Mouse (Mus musculus): ENCODE measurements at regions not wholly inside any gene's neighbourhood (a gene's known extent, or its start where the extent isn't known, plus 50 kb on each side); places are given as distances from the start of the nearest gene placed in this dataset.
A peak's percentile ranks its signal among the peaks of the same experiment; 100 is the strongest.

DNA sequence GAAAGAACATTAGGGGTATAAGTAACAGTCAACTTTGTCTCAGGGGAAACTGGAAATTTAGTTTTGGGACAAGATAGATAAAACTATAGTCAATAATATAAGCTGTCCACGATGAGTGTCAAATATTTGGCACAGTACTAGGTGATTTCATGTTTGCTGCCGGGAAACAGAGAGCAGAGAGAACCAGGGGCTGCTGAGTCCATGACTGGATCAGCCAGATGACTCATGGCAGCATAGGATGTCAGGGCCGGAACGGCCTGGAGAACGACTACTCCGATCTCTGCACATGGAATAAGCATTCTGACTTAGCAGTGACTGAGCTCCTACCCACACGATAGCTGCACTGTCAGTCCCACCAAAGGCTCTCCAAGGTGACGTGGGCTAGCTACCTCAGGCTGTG, 197.6 kb upstream of the Bmper start:
- no peak for DNase-seq (ENCODE audit: low spot score)

DNA sequence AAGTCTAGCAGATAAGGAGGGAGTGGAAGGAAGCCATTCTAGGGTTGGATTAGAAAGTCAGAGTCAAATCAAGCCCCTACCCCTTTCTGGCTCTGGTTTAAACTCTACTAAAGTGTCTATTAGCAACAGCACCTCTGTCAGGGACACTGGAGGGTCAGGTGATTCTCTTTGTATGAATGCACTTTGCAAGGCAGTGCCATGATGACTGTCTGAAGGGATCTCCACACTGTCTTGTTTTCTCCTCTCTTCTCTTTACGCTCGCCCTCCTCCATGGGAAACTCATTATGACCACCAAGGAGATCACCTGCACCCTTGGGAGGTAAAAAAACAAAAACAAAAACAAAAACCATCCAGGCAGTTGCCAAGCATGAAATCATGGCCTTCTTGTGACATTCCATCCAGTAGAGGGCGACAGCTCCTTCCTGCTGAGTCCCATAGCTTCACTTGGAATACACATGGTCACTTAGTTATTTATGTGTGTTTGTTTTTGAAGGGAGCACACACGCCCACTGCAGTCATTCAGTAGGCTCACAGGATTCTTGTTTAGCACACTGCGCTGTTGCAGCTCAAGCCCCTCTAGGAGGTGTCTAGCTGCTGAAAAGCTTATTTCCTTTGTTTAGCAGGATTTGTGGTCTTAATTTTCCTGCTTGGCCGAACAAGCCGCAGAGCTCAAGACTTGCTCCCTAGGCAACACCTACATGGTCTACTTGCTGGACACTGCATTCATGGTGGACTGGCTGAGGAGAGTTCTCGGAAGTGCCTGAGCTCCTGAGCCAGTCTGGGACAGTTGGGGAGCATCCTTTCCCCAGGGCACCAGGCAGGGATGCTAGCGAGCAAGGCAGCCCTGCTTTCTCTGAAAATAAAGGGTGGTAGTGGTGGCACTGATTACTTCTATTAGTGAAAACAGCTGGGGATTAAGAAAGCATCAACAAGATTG, 195.2 kb upstream of the Bmper start:
- DNase-seq (ENCODE audit: low spot score), result peak; percentile 5

DNA sequence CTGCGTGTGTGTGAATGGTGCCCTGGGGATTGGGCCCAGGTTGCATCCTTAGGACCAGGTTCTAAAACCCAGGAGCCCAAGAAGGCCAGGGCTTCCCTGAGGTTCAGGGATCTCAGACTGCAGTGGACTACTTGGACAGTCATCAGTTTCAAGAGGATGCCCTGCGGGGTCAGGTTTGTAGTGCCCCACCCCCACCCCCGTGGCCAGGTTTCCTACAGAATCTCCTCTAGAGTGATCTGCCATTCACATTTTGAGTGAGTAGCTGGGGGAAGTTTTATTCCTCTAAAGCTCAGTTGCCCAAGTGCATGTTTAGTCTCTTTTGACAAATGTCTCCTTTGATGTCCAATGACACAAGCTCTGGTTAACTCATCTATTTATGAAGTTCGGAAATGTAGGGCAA, 193.5 kb upstream of the Bmper start:
- DNase-seq (ENCODE audit: low spot score), result no peak

DNA sequence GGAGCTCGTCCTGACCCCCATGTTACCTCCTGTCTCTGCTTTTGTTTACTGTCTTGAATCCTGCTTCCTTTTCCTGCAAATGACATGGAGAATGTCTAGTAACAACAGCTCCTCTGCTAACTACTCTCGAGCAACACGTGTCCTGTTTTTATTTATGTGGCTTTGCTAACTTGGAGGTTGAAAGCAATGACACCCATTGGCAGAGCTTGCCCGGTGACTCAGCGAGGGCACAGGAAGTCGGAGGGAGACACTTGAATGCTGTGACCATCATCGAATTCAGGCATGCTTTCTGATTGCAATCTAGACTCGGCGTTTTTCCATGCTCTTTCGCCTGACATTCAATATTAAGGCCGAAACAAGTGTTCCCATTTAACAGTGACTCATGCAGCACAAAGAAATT, 192.7 kb upstream of the Bmper start:
- no peak for DNase-seq (ENCODE audit: low spot score)

DNA sequence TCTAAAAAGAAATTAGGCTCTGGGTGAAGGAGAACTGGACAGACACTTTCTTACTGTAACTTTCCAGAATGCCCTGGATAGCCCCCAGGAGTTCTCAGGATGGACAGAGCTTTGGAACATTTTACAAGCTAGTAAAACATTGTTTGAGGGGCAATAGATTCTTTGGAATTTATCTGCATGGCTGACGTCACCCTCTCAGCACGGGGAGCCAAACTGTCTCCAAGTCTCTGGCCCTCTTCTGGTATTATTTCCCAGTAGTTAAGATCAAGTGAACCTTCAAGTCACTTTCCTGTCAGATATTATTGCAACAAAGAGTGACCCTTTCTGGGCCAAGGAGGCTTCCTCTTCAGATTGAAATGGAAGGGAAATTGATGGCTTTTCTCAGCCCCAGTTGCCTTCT, 192.3 kb upstream of the Bmper start:
- DNase-seq (ENCODE audit: low spot score), result no peak

DNA sequence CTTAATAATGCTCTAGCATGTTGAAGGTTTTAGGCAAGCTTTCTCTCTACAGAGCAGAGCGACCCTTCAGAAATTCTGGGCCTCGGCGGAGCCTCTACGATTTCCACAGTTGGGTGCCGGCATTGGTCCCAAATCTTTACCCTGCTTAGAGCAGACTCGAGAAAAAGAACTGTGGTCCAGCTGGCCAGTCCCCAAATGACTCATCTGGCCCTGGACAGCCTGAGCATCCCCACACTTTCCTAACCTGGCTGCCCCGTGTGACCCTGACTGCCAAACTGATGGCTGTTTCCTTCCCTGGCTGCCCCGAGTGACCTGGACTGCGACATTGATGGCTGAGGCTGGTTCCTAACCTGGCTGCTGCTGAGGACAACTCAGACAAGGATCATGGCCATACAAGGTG, 191.0 kb upstream of the Bmper start:
- DNase-seq (ENCODE audit: low spot score), result no peak

DNA sequence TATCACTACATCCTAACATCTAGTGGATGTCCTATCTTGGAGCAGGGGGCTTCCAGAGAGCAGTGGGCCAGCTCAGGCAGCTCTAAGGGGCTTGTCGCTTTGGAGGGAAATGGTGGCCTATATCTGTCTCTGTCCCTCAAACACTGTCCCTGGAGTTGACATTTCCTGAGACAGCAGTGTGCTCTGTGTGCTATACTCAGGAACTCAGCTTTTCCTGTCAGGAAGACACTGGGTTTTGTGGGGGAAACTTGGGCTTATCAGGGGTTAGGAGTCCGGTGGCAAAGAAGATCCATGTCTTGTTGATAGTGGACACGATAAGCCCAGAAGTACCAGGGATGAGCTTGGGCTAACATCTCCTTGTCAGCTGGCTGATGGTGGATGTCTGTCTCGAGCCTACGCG, 187.6 kb upstream of the Bmper start:
- DNase-seq (ENCODE audit: low spot score), result no peak

DNA sequence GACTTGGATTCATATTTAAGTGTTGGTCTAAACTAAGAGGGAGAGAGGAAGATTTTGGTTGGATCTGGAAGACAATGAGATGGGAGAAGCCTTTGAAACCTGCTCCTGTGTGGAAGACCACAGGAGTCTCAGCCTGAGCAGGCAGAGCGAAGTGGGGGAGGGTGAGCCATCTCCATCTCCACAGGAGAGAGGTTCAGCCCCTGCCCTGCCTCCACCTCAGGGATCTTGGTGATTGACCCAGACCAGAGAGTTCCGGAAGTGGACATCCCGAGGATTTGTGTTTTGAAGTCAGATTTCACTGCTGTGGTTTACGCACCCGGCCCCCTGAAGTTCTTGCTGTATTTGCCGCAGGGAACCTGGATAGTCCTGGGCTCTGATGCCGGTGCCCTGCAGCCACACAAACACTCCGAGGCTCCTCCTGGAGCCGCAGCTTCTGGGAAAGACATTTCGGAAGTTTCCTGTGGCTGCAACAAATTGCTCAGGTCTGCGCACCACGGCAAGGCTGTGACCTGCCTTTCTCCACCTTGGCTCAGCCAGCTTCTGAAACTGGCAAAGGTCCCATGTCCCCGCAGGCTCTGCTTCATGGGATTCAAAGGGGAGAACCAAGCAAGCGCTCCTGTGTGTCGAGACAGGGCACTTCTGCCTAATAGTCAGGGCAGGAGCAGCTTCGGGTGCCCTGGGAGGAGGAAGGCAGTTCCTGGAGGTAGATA, 186.8 kb upstream of the Bmper start:
- DNase-seq (ENCODE audit: low spot score), result no peak

DNA sequence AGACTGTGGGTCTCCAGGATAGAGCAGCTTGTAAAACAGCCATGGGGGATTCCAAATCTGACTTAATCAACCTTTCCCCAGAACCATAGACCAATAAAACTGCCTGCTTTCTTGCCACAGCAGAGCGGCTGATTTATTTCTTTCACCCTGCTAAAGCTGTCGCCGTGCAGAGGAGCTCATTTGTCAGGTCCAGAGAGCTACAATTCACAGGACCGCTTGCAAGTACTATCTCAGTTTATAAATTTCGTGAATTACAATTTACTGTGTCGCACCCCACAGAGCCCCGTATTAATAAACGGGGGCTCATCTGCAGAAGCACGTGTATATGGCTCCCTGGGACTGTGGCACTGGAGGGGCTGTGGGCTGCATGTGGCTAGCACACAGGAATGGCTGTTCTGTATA, 185.4 kb upstream of the Bmper start:
- no peak for DNase-seq (ENCODE audit: low spot score)

DNA sequence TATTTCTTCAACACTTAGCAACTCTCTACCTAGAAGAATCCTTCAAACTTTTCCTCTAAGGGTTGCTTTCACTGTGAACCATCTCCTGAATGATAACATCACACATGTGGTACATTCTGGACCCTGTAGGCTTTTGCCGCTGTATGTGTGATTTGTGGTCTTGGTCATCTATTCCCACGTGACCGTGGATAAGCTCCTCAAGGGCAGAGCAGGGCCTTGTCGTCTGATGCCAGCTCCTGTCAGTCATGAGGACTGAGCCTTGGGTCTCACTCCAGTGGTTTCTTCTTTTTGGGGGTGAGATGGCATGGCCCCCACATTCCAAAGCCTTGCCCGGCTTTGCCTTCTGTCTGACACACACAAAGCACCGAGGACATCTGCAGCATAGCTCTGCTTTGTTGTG, 183.3 kb upstream of the Bmper start:
- DNase-seq (ENCODE audit: low spot score), result no peak

DNA sequence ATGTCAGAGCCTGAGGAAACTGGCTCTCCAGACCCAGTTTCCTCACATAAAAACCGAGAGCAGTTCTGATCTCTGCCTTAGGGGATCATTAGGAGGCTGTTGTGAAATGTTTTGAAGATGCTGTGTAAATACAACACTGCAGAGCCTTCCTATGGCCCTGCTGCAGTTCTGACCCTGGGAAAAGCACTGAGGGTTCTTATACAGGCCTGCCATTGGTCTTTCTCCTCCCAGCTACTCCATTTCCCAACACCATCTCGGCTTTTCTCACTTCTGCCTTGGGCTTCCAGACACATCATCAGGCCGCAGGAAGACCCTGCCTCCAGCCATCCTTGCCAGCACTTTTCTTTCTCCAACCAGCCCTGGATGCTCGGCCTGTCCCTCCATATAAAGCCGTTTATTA, 181.9 kb upstream of the Bmper start:
- no peak for DNase-seq (ENCODE audit: low spot score)

DNA sequence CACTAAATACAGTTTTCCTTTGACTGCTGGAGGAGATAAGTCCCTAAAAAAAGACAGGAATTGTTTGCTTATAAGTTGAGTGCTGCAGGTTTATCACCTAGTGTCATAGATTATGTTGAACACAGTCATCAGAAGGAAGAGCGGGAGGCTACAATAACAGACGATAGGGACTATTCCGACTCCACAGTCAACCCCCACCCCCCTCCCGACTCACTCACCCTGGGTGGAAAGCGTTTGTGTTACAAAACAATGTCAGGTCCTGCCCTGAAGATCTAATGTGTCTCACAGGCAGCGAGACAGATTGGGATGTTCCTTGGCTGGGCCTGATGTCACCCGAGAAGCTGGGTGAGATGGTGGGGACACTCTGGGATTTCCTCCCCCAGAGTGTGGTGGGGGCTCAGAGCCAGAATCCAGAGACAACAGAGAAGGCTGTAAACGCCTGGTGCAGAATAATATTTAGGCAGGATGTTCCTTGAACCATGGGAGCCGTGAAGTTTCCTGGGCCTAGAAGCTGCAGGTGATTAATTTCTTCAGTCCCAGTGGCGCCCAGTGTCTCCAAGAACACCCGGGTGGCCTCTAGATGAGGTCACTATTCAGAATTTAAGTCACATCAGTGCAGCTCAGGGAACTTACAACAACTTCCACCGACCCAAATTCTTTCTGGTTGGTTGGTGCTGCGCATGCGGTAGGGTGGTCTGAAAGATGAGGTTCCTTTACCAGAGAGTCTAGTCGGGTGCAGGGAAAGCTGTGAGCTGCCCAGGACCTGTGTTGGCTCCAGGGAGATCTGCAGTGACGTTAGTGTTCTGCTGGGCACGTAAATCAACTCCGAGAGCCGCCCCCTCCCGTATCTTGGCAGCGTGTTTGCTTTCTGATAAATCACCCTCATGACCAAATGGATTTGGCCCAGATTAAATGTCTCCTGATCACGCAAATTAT, 181.1 kb upstream of the Bmper start:
- DNase-seq (ENCODE audit: low spot score), result no peak

DNA sequence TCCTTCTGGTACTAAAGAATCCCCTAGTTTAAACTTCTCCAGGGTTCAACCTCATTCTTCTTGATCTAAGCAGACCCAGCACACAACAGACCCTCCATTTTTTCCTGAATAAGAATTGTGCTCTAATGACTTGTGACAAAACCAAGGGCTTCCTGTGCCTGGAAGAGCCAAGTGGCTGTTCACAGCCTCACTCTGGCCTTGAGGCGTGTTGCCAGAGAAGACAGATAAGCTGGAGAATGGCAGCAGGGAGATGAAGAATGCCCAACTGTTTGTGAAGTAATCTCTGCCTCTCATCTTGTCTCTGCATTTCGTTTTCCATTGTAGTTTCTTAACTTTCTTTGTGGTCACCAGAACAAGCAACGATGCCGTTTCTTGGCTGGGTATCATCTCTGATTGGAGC, 179.9 kb upstream of the Bmper start:
- no peak for DNase-seq (ENCODE audit: low spot score)

DNA sequence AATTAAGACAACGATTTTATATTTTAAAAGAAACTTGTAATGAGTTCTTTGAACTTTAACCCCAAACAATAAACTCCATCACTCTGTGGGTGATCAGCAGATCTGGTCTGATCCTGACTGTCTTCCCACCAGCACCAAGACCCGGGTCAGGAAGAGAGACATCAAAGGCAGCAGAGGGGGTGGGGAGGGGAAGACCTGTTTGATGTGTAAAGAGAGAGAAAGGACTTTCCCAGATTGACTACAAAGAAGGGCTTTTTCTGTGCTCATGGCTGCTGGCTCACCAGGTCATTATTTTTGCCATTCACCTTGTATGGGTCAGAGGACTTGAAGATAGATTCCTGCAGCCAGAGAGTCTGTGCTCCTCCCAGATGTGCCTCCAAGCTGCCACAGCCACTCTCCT, 177.4 kb upstream of the Bmper start:
- DNase-seq (ENCODE audit: low spot score), result no peak

DNA sequence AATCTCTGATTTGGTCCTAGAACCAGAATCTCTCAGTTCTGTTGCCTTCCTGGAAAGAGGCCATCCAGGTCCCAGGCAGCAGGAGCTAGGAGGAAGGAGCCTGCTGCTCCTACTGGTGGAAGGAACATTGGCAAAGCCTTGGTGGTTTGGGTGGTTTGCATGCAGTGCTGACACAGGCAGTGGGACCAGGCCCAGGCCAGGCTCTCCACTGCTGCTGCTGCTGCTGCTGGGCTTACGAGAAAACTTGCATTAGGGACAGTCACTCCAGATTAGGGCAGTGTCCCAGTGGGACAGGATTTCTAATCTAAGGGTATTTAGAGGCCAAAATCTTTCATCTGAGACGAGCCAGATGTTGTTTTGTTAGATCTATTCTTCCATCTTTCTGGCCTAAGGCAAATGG, 172.1 kb upstream of the Bmper start:
- DNase-seq (ENCODE audit: low spot score), result no peak

DNA sequence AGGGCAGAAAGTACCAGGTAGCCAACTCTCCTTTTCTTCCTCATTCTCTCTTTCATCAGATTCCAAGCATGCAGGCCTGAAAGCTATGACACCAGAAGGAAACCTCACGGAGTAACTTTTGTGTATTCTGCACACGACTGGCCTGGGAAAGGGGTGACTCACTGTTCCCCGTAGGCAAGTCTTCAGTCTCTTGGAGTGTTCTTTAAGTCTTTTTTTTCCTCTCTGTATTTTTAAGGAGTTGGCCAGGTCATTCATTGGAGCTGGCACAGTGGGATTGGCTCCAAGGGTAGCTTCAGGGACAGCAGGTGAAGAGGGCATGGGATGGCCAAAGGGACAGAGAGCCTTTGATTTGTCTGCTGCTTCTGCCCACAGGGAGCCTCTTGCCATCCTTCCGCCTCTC, 163.3 kb upstream of the Bmper start:
- DNase-seq (ENCODE audit: low spot score), result no peak

DNA sequence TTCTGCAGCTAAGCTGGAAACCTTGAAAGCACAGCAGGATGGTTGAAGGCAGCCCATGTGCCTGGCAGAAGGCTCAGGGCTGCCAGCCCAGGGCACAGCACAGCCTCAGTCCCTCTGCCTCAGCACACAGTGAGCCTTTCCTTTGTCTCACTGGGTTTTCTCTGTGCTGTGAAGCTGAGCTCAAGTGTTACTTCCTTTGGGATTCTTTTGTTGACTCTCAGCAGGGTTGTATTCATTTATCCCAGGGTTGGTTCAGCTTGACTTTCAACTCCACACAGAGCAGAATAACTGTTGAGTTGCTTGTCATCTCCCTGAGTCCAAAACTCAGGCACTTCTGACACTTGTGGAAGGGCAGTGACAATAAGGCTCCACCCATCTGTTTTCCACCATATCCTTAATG, 162.3 kb upstream of the Bmper start:
- no peak for DNase-seq (ENCODE audit: low spot score)

DNA sequence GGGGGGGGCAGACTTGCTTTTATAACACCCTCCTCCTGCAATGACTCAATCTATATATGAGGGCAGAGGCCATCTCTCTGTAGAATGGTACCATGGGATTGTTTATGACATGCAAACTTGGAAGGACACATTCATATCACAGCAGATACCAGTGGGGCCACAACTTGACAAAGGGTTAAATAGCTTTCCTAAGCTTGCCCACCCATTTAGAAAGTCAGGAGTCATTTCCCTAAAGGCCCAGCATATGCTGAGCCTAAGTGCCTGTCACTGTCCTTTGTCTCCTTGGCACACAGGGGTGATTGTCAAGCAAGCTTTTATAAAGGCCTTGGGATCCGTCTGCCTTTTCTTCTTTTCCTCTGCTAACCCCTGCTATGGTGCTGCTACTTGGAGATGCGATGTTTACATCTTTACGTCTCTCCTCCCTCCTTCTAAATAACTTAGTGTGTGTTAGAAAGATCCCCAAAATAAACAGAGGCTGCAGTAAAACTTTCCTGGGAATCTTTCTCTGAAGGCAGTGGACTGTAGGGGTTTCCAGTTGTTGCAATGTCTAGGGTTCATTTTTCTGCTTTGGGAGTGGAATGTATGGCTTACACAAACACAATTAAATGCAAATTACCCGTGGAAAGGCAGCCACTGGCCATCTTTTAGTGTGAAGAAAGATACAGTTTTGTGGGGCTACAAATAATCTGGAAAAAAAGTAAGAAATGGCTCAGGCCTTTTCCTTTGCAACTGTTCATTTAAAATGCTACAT, 161.5 kb upstream of the Bmper start:
- DNase-seq (ENCODE audit: low spot score), result no peak

DNA sequence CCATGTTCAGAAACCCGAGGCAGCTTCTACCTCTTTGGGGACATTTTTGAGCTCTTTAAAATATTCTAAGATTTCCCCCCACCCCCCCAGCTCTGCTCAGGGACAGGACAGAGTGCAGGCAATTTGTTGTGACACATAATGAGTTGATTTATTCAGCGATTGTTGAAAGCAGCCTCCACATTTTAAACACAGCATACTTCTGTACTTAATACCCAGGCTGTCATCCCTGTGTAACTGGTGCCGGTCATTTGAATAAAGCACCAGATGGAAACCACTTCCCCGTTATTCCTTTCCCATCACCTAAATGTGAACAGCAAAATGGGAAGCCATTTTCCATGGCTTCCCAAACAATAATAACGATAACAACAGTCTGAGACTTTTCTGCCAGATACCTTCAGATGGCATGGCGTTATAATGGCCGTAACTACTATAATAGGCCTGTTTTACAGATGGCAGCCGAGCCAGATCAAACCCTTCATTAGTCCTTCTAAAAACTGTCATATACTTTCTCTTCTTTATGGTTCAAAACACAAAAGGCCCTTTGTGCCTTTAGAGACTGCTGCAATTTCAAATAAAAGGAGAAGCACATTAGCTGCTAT, 160.7 kb upstream of the Bmper start:
- no peak for DNase-seq (ENCODE audit: low spot score)

DNA sequence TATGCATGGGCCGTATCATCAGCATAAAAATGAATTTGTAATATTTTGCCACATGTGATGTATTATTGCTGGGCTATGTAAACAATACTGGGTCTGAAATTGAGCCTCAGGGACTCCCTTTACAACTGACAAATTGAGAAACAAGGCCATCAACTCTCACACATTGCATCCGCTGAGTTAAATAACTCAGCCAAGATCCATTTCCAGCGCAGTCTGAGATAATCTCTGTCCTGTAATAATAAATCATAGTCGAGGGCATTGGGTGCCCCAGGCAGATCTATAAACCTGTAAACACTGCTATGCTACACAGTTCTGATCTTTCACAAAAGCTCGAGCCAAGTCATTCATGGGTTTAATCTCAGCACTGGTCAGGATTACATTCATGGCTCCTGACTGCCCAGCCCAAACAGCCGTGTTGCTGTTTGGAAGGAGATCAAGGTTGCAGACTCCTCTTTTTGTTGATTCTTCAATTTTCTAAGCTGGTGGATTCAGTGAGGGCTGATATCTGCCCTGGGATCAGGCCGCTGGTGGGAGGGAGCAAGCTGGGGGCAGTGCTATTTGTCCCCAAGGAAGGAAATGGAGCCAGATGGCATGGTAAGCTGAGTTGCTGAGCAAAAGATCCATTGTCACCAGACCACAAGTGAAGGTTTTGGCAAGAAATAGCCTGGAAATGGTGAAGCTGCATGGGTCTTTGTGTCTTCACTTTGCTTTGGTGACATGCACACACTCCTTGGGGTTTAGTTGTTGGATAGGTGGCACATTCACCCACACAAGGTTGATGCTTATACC, 160.0 kb upstream of the Bmper start:
- no peak for DNase-seq (ENCODE audit: low spot score)

DNA sequence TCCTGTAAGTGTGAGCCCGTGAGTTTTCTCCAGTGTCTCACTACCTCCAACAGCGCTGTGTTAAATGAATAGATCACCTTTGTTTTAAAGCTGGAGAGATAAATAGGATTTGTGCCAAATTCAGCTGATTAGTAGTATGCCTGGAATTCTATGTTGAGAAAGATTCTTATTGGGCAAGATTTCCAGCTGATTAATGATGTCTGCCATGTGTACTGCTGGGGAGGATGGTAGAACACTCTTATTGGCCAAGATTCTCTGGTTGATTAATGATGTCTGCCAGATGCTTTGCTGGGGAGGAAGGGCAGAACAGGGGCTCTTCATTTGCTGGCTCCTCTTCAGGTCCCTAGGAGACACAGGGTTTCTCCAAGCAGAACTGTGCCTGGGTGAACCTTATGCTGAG, 158.9 kb upstream of the Bmper start:
- DNase-seq (ENCODE audit: low spot score), result no peak
